Mouse (Mus musculus) T-helper 17 cell (primary cell): ENCODE results near the gene Kcnq5.
"Not testable (repeated sequence)": the region's sequence is repeated elsewhere in the genome, so short reads cannot be mapped to it uniquely, and the experiment has no call there.

Experiments used
- in situ Hi-C, 2 experiments: fragments of 300-600 bp; cut with MboI, MseI; formaldehyde crosslinking; loops; 1 replicate in 1 of 2; 2 replicates in 1 of 2; pipeline ENCODE4 v1.15.1; 2025; ENCODE audit warnings: high pct_unique_total_duplicates in 2 of 2

Kcnq5 gene

GRCm38 (mm10) chr1:21856399-21856798 is 105.3 kb downstream of the Kcnq5 start:
- in situ Hi-C loops = loop anchor here in 1 of 2 experiments (25.0 kb wide), 1 partner anchor 1394 kb away; no protein-coding TSS in a partner anchor

DNA sequence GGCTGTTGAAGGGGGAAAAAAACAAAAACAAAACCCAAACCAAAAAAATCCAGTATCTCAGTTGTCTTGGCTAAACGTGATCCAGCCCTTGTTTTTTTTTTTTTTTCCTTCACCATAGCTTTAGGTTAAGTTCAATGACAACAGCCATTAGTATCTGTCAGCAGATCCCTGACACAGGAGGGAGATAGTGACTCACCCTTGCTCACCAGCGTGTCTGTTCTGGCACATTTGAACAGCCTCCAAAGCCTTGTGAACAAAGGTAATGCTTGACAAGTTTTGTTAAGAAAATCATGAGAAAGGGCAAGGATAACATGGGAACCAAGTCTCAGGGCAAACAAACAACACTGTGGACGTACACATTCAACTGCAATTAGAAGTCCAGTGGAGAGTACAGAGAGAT is 123.2 kb downstream of the Kcnq5 start:
- in situ Hi-C loops = no loop called here

DNA sequence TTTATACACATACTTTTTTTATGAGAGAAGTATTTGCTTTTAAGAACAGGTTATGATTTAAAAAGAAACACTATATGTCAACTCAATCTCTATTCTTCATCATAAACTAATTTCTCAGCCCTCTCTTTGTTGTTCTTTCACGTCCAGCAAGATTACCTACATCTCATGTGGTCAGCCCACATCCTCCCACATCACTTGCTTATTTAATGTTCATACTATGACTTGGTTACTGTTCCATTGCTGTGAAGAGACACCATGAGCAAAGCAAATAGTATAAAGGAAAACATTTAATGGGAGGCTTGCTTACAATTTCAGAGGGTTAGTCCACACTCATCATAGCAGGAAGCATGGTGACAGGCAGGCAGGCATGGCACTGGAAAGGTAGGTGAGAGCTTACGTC is 124.4 kb downstream of the Kcnq5 start:
- in situ Hi-C loops = no loop called here

DNA sequence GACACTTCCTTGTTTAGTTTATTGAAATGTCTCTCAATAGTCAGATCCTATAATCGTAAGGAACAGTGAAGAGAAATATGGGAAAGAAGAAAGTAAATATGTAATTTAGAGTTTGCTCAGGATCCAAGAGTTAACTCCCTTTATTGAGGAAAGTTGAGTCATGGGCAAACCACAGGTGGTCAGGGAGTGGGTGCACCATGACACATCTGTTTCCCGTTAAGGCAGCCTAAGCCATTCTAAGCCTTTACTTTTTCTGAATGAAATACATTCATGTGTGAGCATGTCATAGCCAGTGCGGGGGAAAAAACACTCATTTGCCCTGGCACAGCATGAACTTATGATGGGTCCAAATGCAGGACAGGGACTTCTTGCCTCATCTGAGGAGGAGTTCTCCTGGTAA is 125.4 kb downstream of the Kcnq5 start:
- in situ Hi-C loops = no loop called here

GRCm38 (mm10) chr1:21829909-21830455 is 131.8 kb downstream of the Kcnq5 start:
- in situ Hi-C loops = no loop called here

- in situ Hi-C loops = no loop called here
Observed at GRCm38 (mm10) chr1:21820066-21820630, 141.6 kb downstream of the Kcnq5 start.

DNA sequence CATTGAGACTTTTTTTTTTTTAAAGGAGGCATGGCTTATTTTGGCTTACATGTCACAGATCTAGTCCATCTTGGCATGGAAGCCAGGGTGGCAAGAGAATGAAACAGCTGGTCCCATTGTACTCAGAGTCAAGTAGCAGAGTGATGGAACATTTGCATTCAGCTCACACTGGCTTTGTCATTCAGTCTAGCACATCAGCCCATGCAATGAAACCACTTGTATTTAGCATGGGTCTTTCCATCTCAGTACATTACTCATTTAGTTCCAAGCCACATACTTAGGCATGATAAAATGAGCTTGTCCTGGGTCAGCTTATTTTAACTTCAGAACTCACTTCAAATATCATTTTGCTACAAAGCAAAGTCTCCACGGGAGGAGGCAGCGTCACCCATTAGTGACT is 156.7 kb downstream of the Kcnq5 start:
- in situ Hi-C loops = no loop called here

- in situ Hi-C loops = no loop called here
Observed at GRCm38 (mm10) chr1:21804477-21804866, 157.3 kb downstream of the Kcnq5 start.

- in situ Hi-C loops = no loop called here
Observed at GRCm38 (mm10) chr1:21803751-21804476, 157.8 kb downstream of the Kcnq5 start.

DNA sequence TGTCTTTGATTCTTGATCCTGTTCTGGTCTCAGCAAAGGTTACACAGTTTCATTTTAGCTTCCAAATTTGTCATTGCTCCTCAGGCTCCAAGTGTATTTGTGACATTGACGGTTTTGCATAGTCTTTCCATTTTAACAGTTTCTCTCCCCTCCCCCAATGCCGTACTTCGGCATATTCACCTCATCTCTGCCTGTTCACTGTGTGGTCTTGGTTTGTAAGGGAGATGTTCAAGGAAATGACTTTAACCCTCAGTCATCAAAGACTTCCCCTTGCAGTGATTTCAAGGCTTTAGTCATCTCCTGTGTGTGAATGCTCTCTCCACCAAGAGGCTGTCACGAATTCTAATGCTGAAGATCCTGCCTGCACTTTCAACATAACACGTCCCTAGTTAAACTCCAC is 181.0 kb downstream of the Kcnq5 start:
- in situ Hi-C loops = loop anchor here in 1 of 2 experiments (10.0 kb wide), 1 partner anchor 1026 kb away; no protein-coding TSS in a partner anchor

GRCm38 (mm10) chr1:21777560-21777959 is 184.2 kb downstream of the Kcnq5 start:
- in situ Hi-C loops = no loop called here

DNA sequence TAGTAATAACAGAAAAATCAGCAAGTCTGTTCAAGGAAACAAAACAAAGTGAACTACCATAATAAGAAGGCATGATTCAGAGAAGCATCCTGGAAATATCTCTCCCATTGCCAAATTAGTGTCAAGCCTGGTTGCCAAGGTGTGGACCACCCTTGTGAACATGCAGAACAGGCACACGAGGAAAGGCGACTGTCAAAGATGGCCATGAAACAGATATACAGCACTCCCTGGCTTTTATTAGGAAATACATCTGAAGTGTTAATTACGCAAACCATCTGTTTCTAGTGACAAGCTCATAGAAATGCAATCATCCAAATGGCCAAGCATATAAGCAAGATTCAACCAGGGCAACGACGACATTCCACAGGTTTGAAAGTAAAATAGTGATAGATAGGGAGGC is 187.8 kb downstream of the Kcnq5 start:
- in situ Hi-C loops = loop anchor here in 1 of 2 experiments (25.0 kb wide), 1 partner anchor 488 kb away; no protein-coding TSS in a partner anchor

DNA sequence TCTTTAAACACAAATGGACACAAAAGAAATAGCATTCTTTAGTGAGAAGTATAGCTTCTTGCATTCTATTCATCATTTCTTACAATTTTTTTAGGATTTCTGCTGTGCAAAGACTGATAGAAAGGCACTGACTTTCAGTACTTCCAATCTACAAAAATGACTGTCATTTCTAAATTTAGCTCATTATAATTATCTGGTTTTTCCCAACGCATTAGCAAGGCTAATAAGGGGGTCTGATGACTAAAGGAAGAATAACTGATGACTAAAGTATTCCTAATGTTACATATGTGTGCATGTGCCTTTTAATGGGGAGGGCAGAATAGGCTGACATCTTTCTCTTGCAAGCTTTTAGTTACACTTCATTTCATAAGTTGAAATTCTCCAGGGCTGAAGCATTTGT is 191.2 kb downstream of the Kcnq5 start:
- in situ Hi-C loops = loop anchor here in 1 of 2 experiments (25.0 kb wide), 1 partner anchor 492 kb away; no protein-coding TSS in a partner anchor

GRCm38 (mm10) chr1:21749297-21749696 is 212.4 kb downstream of the Kcnq5 start:
- in situ Hi-C loops = no loop called here

DNA sequence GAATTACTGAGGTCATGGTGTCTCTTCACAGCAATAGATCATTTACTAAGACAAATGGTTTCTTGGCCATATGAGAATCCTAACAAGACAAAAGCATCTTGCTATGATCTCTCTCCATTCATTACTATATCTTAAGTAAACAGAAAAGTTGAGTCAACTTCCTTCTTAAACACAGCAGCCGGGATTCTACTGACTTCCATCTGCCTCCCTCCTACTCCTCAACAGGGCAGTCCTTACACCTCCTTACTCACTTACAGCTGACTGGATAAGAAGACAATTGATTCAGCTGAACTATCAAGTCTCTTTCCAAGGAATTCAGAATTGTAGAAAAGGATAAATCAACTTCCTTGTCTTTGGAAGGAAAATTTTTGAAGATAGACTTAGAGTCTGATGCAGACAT is 232.6 kb downstream of the Kcnq5 start:
- in situ Hi-C loops = no loop called here

- in situ Hi-C loops = not testable (repeated sequence)
Observed at GRCm38 (mm10) chr1:21723231-21723630, 238.5 kb downstream of the Kcnq5 start.

DNA sequence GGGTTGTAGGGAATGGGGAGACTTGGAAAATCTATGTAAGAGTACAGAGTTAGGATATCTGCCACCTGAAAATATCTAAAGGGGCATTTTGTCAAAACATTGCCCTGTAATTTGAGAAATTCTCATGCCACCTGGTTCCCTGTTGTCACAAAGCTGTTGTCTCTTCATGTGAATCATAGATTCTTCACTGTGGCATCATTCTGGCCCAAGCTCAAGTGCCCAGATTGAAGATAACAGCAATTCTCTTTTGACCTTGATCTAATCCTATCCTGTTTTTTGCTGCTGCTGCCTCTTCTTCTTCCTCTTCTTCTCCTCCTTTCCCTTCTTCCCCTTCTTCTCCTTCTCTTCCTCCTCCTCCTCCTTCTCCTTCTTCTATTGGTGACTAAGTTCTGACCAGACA is 240.5 kb downstream of the Kcnq5 start:
- in situ Hi-C loops = no loop called here

GRCm38 (mm10) chr1:21714816-21715215 is 246.9 kb downstream of the Kcnq5 start:
- in situ Hi-C loops = loop anchor here in 1 of 2 experiments (5.0 kb wide), 1 partner anchor 38 kb away; no protein-coding TSS in a partner anchor

DNA sequence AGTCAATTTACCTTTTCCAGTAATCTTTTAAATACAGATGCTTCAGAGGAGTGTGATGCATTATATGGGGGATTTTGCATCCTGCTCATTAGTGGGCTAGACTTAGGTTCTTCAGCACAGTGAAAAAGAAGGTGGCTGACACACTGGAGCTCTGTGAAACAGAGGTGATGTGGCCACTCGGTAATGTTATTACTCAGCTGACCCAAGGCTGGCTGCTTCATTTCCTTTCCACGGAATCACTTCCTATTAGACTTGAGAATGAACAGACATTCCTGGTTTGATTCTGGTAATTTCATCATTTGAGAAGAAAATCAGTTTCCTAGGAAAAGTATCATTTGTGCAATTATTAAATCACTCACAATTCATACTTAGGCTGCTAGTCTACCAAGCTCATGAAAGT is 249.0 kb downstream of the Kcnq5 start:
- in situ Hi-C loops = no loop called here

DNA sequence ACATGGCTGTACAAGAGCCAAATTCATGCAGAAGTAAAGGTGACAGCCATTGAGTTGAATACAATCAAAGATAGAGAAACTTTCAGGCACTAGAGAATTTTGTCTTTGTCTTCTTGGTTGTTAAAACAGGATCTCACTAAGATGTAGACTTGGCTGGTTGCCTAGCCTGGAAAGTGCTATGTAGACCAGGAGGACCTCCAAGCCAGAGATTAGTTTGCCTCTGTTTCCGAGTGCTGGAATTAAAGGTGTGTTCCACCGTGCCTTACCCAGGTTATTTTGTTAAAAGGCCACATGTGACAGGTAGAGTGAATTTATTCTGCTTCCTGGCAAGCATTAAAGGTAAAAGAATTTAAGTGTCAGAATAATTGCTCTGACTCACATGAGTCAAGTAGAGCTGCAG is 271.3 kb downstream of the Kcnq5 start:
- in situ Hi-C loops = loop anchor here in 1 of 2 experiments (25.0 kb wide), 1 partner anchor 1353 kb away; no protein-coding TSS in a partner anchor

GRCm38 (mm10) chr1:21688918-21689317 is 272.8 kb downstream of the Kcnq5 start:
- in situ Hi-C loops = loop anchor here in 1 of 2 experiments (25.0 kb wide), 1 partner anchor 1352 kb away; no protein-coding TSS in a partner anchor

DNA sequence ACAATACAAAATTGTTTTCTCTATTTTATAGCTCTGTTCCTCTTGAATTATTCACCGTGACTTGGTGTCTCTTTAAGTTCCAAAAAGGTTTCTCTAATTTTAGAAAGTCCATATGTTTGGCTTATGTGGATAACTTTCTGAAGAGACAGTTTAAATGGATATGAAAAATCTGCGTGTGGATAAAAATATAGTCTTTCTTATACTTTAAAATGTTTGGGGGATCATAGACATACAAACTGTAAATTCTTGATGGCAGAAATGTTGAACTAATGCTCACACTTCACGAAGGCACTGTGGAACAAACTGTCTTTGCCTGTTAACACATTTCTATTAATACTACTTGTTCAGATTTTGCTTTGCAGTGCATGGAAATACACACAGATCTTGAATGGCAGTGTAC is 277.3 kb downstream of the Kcnq5 start:
- in situ Hi-C loops = loop anchor here in 1 of 2 experiments (25.0 kb wide), 1 partner anchor 1347 kb away; no protein-coding TSS in a partner anchor
